8 mouse cellular contexts compared by ENCODE assay signal in the genomic region with DNA sequence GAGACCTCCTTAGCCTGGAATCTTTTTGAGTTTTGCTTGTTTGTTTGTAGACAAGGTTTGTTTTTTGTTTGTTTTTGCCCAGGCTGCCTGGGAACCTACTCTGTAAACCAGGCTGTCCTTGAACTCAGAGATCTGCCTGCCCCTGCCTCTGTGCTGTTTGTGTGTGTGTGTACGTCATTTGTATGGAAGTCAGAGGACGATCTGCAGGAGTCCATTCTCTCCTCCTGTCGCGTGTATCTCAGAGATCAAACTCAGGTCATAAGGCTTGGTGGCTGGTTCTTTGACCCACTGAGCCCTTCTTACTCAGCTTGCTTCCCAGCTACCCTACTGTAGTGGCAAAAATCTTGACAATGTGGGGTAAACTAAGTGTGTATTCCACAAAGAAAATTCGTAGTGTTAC. TPM values are rescaled to one million over a fixed set of nuclear protein-coding genes. Genes with fewer than 3 reads are reported as not detected.
DNase-seq lines count a peak whose midpoint lies in the region; ATAC-seq and TF ChIP-seq lines count a peak whose summit lies in the region.

No protein-coding gene starts in this region.

- H3K4me1 ChIP-seq in kidney, adult 2 months (ENCODE audit: control insufficient read depth, insufficient read depth, low read length): peaks cover 7% of the 10 kb centered on the region; the same call in 1 of the 2 replicates
- H3K4me1 ChIP-seq in MEL (ENCODE audit: control insufficient read depth in 1 of 2, insufficient read depth in 2 of 2, low read length in 2 of 2): peaks cover 4 to 16% of the 10 kb centered on the region in 2 experiments
- peaks cover 16% of the 10 kb centered on the region for H3K4me1 ChIP-seq in midbrain, embryonic 15.5 days

- peak overlapping the region; percentile 76 for H3K9ac ChIP-seq in MEL (ENCODE audit: control insufficient read depth, low read depth, low read length, poor library complexity, severe bottlenecking)
- no peak overlapping the region for H3K9ac ChIP-seq in midbrain, embryonic 15.5 days

- WGBS in kidney, adult 2 months: 51% methylated on average over 5 of the region's 5 CpGs
- WGBS in midbrain, embryonic 15.5 days: 66% methylated on average over 5 of the region's 5 CpGs

- no peak for TF ChIP-seq RAD21 in MEL (IDR thresholded peaks at IDR 0.05; ENCODE audit: low read depth, low read length)

- H3K4me3 ChIP-seq in kidney, adult 2 months (ENCODE audit: insufficient read depth, low read depth, low read length): peak overlapping the region; percentile 10; the same call in 1 of the 2 replicates
- H3K4me3 ChIP-seq in MEL (ENCODE audit: control insufficient read depth in 1 of 2, insufficient read depth in 1 of 2, low read depth in 2 of 2, low read length in 2 of 2): peak overlapping the region; percentile 67 to 76
- H3K4me3 ChIP-seq in midbrain, embryonic 15.5 days: peak overlapping the region; percentile 68; the same call in 1 of the 2 replicates

- no peak for DNase-seq in kidney, adult 2 months
- DNase-seq in kidney, adult 11 months: no peak
- DNase-seq in MEL (ENCODE audit: low read depth, low spot score): no peak
- peak; percentile 25 for DNase-seq in induced T-regulatory cell, adult 2 months (ENCODE audit: low read depth)
- DNase-seq in frontal cortex, postnatal 10 days (ENCODE audit: low spot score in 2 of 2): no peak
- DNase-seq in left cerebral cortex, adult 11 months (ENCODE audit: low spot score): no peak
- DNase-seq in natural killer cell, adult 2 months (ENCODE audit: low spot score in 2 of 2): no peak

- no peak for ATAC-seq in midbrain, embryonic 15.5 days (replicated peaks)

- no peaks in the 10 kb centered on the region for H3K36me3 ChIP-seq in kidney, adult 2 months (ENCODE audit: control insufficient read depth, insufficient read depth, low read length)
- peaks cover 0 to 21% of the 10 kb centered on the region in 2 experiments; a peak in 2 of 4 replicates for H3K36me3 ChIP-seq in MEL (ENCODE audit: control insufficient read depth in 1 of 2, insufficient read depth in 2 of 2, low read length in 2 of 2)
- H3K36me3 ChIP-seq in midbrain, embryonic 15.5 days (replicated peaks): no peaks in the 10 kb centered on the region

- H3K27ac ChIP-seq in kidney, adult 2 months (ENCODE audit: insufficient read depth, low read depth, low read length): peak overlapping the region; percentile 92
- peak overlapping the region; percentile 69 for H3K27ac ChIP-seq in MEL (ENCODE audit: control insufficient read depth, low read depth, low read length)
- no peak overlapping the region for H3K27ac ChIP-seq in midbrain, embryonic 15.5 days

- no peak for TF ChIP-seq CTCF in kidney, adult 2 months (conservative IDR thresholded peaks at IDR 0.05; ENCODE audit: insufficient read depth, insufficient read length, low read depth, low read length)
- TF ChIP-seq CTCF in MEL (IDR thresholded peaks at IDR 0.05 in 2 of 3, conservative IDR thresholded peaks at IDR 0.05 in 1 of 3; ENCODE audit: control insufficient read depth in 1 of 3, insufficient read depth in 1 of 3, low read depth in 2 of 3, low read length in 3 of 3, poor library complexity in 1 of 3, severe bottlenecking in 1 of 3): no peak

- no peak for TF ChIP-seq EP300 in MEL (IDR thresholded peaks at IDR 0.05; ENCODE audit: low read depth in 1 of 2, low read length in 2 of 2)

- TF ChIP-seq POLR2A in kidney, adult 2 months (IDR thresholded peaks at IDR 0.05; ENCODE audit: low read depth, low read length): no peak
- TF ChIP-seq POLR2A in MEL (IDR thresholded peaks at IDR 0.05; ENCODE audit: control insufficient read depth in 1 of 2, insufficient read depth in 1 of 2, low read depth in 1 of 2, low read length in 2 of 2, poor library complexity in 1 of 2): no peak

- H3K4me2 ChIP-seq in midbrain, embryonic 15.5 days: peak overlapping the region; percentile 100

- peaks cover 11% of the 10 kb centered on the region for H3K79me2 ChIP-seq in MEL (ENCODE audit: control insufficient read depth, insufficient read depth, low read length, poor library complexity)

- H3K27me3 ChIP-seq in kidney, adult 2 months (replicated peaks; ENCODE audit: control insufficient read depth, insufficient read depth, low read length): no peaks in the 10 kb centered on the region
- H3K27me3 ChIP-seq in MEL (ENCODE audit: control insufficient read depth in 1 of 2, insufficient read depth in 2 of 2, low read length in 2 of 2): no peaks in the 10 kb centered on the region
- no peaks in the 10 kb centered on the region for H3K27me3 ChIP-seq in midbrain, embryonic 15.5 days (replicated peaks)

- no peaks in the 10 kb centered on the region for H3K9me3 ChIP-seq in MEL (replicated peaks; ENCODE audit: insufficient read depth, low read length)
- H3K9me3 ChIP-seq in midbrain, embryonic 15.5 days: no peaks in the 10 kb centered on the region

TF ChIP-seq in MEL, 35 proteins besides CTCF, POLR2A, EP300 and RAD21:
- no peak for TF ChIP-seq CHD2 (IDR thresholded peaks at IDR 0.05; ENCODE audit: low read length)
- TF ChIP-seq UBTF (IDR thresholded peaks at IDR 0.05; ENCODE audit: borderline replicate concordance, insufficient read depth, low read depth, low read length): no peak
- no peak for TF ChIP-seq SMC3 (IDR thresholded peaks at IDR 0.05; ENCODE audit: low read depth, low read length)
- no peak for TF ChIP-seq MYC (IDR thresholded peaks at IDR 0.05; ENCODE audit: low read depth, low read length)
- no peak for TF ChIP-seq MAX (IDR thresholded peaks at IDR 0.05; ENCODE audit: low read length)
- TF ChIP-seq KAT2A (conservative IDR thresholded peaks at IDR 0.05; ENCODE audit: low read depth, low read length): no peak
- TF ChIP-seq MXI1 (IDR thresholded peaks at IDR 0.05; ENCODE audit: low read depth, low read length): no peak
- TF ChIP-seq ZKSCAN1 (IDR thresholded peaks at IDR 0.05; ENCODE audit: low read depth, low read length): no peak
- TF ChIP-seq CHD1 (IDR thresholded peaks at IDR 0.05; ENCODE audit: low read depth, low read length): no peak
- TF ChIP-seq ELF1 (IDR thresholded peaks at IDR 0.05; ENCODE audit: low read depth, low read length): no peak
- no peak for TF ChIP-seq MEF2A (IDR thresholded peaks at IDR 0.05; ENCODE audit: extremely low read depth, insufficient replicate concordance, low read depth, low read length, poor library complexity, severe bottlenecking)
- TF ChIP-seq E2F4 (IDR thresholded peaks at IDR 0.05; ENCODE audit: borderline replicate concordance, low read depth, low read length): no peak
- no peak for TF ChIP-seq TBP (IDR thresholded peaks at IDR 0.05; ENCODE audit: low read depth, low read length)
- TF ChIP-seq ZMIZ1 (IDR thresholded peaks at IDR 0.05; ENCODE audit: low read depth, low read length): no peak
- no peak for TF ChIP-seq POLR2AphosphoS5 (IDR thresholded peaks at IDR 0.05; ENCODE audit: borderline replicate concordance, low read depth, low read length)
- TF ChIP-seq MAFK (IDR thresholded peaks at IDR 0.05; ENCODE audit: borderline replicate concordance, low read depth, low read length): no peak
- TF ChIP-seq GABPA (IDR thresholded peaks at IDR 0.05; ENCODE audit: low read depth, low read length): no peak
- TF ChIP-seq SIN3A (IDR thresholded peaks at IDR 0.05; ENCODE audit: low read length): no peak
- no peak for TF ChIP-seq TAL1 (IDR thresholded peaks at IDR 0.05; ENCODE audit: low read length)

RNA-seq across cellular contexts. Expression of a gene that starts 1.0 kb away (rescaled TPM):
- polyA plus RNA-seq in kidney, adult 2 months (2012; rRNA removed): 75.9 and 81.1 TPM in 2 replicates
- 104 and 110 TPM in 2 replicates for total RNA-seq in MEL (2012; rRNA removed)
- polyA plus RNA-seq in MEL (2012; ENCODE audit: insufficient read depth in 1 of 2, insufficient read length in 2 of 2, low read depth in 1 of 2, low replicate concordance in 2 of 2, missing spikeins in 1 of 2): 100 to 1,000 TPM in 1 of 2 experiments, 10 to 100 TPM in 1; 88.6 to 243 TPM
- polyA plus RNA-seq in midbrain, embryonic 15.5 days (2015; fragmentation: Nextera tagmentation; extraction: Ambion mirVana): 36.4 and 49.1 TPM in 2 replicates

RNA-seq across cellular contexts. Expression of a gene that starts 12.9 kb away (rescaled TPM):
- polyA plus RNA-seq in kidney, adult 2 months (2012; rRNA removed): 16.7 and 20.8 TPM in 2 replicates
- 38.8 and 39.3 TPM in 2 replicates for total RNA-seq in MEL (2012; rRNA removed)
- polyA plus RNA-seq in MEL (2012; ENCODE audit: insufficient read depth in 1 of 2, insufficient read length in 2 of 2, low read depth in 1 of 2, low replicate concordance in 2 of 2, missing spikeins in 1 of 2): 100 to 1,000 TPM in 1 of 2 experiments, 10 to 100 TPM in 1; 32.4 to 500 TPM
- 98.6 and 102 TPM in 2 replicates for polyA plus RNA-seq in midbrain, embryonic 15.5 days (2015; fragmentation: Nextera tagmentation; extraction: Ambion mirVana)

RNA-seq across cellular contexts. Expression of a gene that starts 39.4 kb away (rescaled TPM):
- polyA plus RNA-seq in kidney, adult 2 months (2012; rRNA removed): 44.3 and 46.3 TPM in 2 replicates
- 12.1 and 13.4 TPM in 2 replicates for total RNA-seq in MEL (2012; rRNA removed)
- polyA plus RNA-seq in MEL (2012; ENCODE audit: insufficient read depth in 1 of 2, insufficient read length in 2 of 2, low read depth in 1 of 2, low replicate concordance in 2 of 2, missing spikeins in 1 of 2): 10 to 100 TPM in 1 of 2 experiments, not detected in 1; 14.3 TPM
- polyA plus RNA-seq in midbrain, embryonic 15.5 days (2015; fragmentation: Nextera tagmentation; extraction: Ambion mirVana): 24.7 and 25.2 TPM in 2 replicates

RNA-seq across cellular contexts. Expression of a gene that starts 44.2 kb away (rescaled TPM):
- 4.3 and 5.9 TPM in 2 replicates for polyA plus RNA-seq in kidney, adult 2 months (2012; rRNA removed)
- 11.7 and 12.2 TPM in 2 replicates for total RNA-seq in MEL (2012; rRNA removed)
- 10 to 100 TPM in 1 of 2 experiments, not detected in 1; 18.3 TPM for polyA plus RNA-seq in MEL (2012; ENCODE audit: insufficient read depth in 1 of 2, insufficient read length in 2 of 2, low read depth in 1 of 2, low replicate concordance in 2 of 2, missing spikeins in 1 of 2)
- polyA plus RNA-seq in midbrain, embryonic 15.5 days (2015; fragmentation: Nextera tagmentation; extraction: Ambion mirVana): 18.9 and 19.1 TPM in 2 replicates

Comparison
In these comparisons a context has a peak if more than half of its experiments do, and no peak if none do; other contexts are left out.
1. H3K4me3 ChIP-seq: peak in every context shown above with its lines; median percentile 72 in MEL; 68 in midbrain, embryonic 15.5 days; 10 in kidney, adult 2 months.